Mouse (Mus musculus) G1E (cell line): ENCODE results near the gene Fbn1. TPM values are rescaled to one million over a fixed set of nuclear protein-coding genes. Genes with fewer than 3 reads are reported as not detected.

Experiments used
- ATAC-seq: 2 replicates; pipeline ENCODE4 v1.8.0; 2016; ENCODE audit warnings: mild to moderate bottlenecking; ENCODE audit not compliant: insufficient number of reproducible peaks, poor library complexity, low FRiP score, severe bottlenecking; ENCODE audit errors: extremely low read depth
- DNase-seq: peaks from one replicate; pipeline ENCODE4 v3.0.0; 2012; ENCODE audit warnings: low spot score
- H3K27me3 ChIP-seq: 2 replicates; pipeline ENCODE4 v1.6.1; 2012; ENCODE audit warnings: mild to moderate bottlenecking, low read length, inconsistent platforms; ENCODE audit not compliant: insufficient read depth
- H3K36me3 ChIP-seq: replicated peaks from 2 replicates; pipeline ENCODE3; 2012; ENCODE audit warnings: mild to moderate bottlenecking, inconsistent platforms
- H3K4me1 ChIP-seq: 2 replicates; pipeline ENCODE4 v1.6.1; 2012; ENCODE audit warnings: low read depth, low read length, inconsistent platforms, mixed read lengths; ENCODE audit not compliant: insufficient read depth
- H3K4me3 ChIP-seq: 2 replicates; pipeline ENCODE4 v1.5.1; 2012; ENCODE audit warnings: low read depth, mild to moderate bottlenecking, inconsistent platforms, low read length, moderate library complexity, mixed read lengths
- H3K9me3 ChIP-seq: replicated peaks from 2 replicates; pipeline ENCODE4 v1.6.1; 2012; ENCODE audit warnings: inconsistent platforms
- CTCF ChIP-seq: IDR thresholded peaks from 2 replicates; pipeline ENCODE4 v1.5.1; 2012; ENCODE audit warnings: low read depth, low read length, inconsistent platforms, mixed read lengths
- GATA1 ChIP-seq: IDR thresholded peaks from 2 replicates; pipeline ENCODE4 v1.6.1; 2012; ENCODE audit warnings: borderline replicate concordance, low read length, inconsistent platforms, mixed read lengths
- GATA2 ChIP-seq: IDR thresholded peaks from 2 replicates; pipeline ENCODE4 v1.6.1; 2012; ENCODE audit warnings: low read depth, low read length, inconsistent platforms, borderline replicate concordance
- POLR2AphosphoS5 ChIP-seq: IDR thresholded peaks from 2 replicates; pipeline ENCODE4 v1.6.1; 2012; ENCODE audit warnings: low read depth, low read length, inconsistent platforms; ENCODE audit not compliant: insufficient replicate concordance
- TAL1 ChIP-seq: conservative IDR thresholded peaks from 2 replicates; pipeline ENCODE4 v1.6.1; 2012; ENCODE audit warnings: low read depth, low read length, inconsistent platforms, mixed read lengths
- polyA plus RNA-seq: library from polyadenylated mRNA; stranded (reverse); fragments of >175 nt; gene quantifications from 2 replicates; pipeline ENCODE4 v1.2.3, GENCODE M21; 2012
- total RNA-seq, 2 experiments: library from RNA; stranded (forward) in 1 of 2; stranded (reverse) in 1 of 2; fragments of 200-1000 nt in 1 of 2; fragments of >200 nt in 1 of 2; fragmentation: Nextera tagmentation in 1 of 2; gene quantifications; 2 replicates each; pipeline ENCODE4 v1.2.3; 2014 to 2017

Fbn1 gene
- total and polyA plus RNA-seq, 3 experiments = 0.05 TPM; not detected in 2

DNA sequence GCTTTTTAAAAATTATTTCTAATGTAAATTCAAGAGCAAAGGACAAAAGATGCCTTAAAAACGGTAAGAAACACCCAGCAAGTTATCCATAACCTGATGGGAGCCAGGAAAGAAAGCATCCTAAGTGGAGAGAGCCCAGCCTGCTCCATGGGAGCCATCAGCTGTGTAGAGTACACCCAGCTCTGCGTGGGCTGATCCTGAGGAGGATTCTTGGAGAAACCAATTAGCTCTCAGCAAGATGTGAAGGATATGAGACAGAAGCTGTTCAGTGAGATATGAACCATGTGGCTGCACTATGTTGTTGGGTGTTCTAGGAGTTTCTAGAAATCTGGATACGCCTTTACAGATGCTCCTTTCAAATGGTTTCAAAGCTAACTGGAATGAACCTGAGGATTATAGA lies 202.1 kb downstream of the Fbn1 start:
- DNase-seq (no peak), ATAC-seq (no peak)
- peaks cover 5% of the 10 kb centered on the region for H3K27me3 ChIP-seq
- no peaks in the 10 kb centered on the region for H3K36me3 ChIP-seq
- TF ChIP-seq GATA2 (no peak), GATA1 (no peak)
- H3K9me3 ChIP-seq = no peaks in the 10 kb centered on the region
- H3K4me1 ChIP-seq = no peaks in the 10 kb centered on the region
- no peak overlapping the region for H3K4me3 ChIP-seq

GRCm38 (mm10) chr2:125304746-125305145 lies 203.0 kb downstream of the Fbn1 start:
- no peak for TF ChIP-seq GATA2
- no peak for TF ChIP-seq CTCF
- TF ChIP-seq POLR2AphosphoS5 = no peak
- no peak for TF ChIP-seq GATA1
- TF ChIP-seq TAL1 = no peak
- Histone ChIP-seq H3K36me3 (no peaks in the 10 kb centered on the region), H3K4me1 (no peaks in the 10 kb centered on the region), H3K4me3 (no peak overlapping the region), H3K27me3 (peaks cover 5% of the 10 kb centered on the region), H3K9me3 (no peaks in the 10 kb centered on the region)
- DNase-seq (no peak), ATAC-seq (no peak)

GRCm38 (mm10) chr2:125303764-125304384 lies 203.9 kb downstream of the Fbn1 start:
- Histone ChIP-seq H3K4me3 (no peak overlapping the region), H3K36me3 (no peaks in the 10 kb centered on the region), H3K4me1 (no peaks in the 10 kb centered on the region), H3K9me3 (no peaks in the 10 kb centered on the region), H3K27me3 (peaks cover 5% of the 10 kb centered on the region)
- DNase-seq (no peak), ATAC-seq (no peak)
- no peak for TF ChIP-seq POLR2AphosphoS5
- no peak for TF ChIP-seq TAL1
- no peak for TF ChIP-seq GATA2
- no peak for TF ChIP-seq GATA1
- no peak for TF ChIP-seq CTCF

DNA sequence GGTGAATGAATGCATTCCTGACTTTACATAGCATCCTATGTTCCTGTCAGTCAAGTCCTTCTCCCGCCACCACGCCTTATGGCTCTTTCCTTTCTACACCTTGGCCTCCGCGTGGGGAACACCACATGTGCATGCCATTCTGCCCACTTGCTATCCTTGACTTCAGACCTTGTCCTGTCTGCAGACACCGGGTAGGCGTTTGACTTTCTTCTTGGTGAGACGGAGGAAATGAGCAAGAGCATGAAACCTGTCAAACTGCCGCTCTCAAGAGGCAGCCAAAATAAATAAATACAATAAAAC lies 205.2 kb downstream of the Fbn1 start:
- no peak for TF ChIP-seq GATA1
- H3K36me3 ChIP-seq = no peaks in the 10 kb centered on the region
- H3K9me3 ChIP-seq = no peaks in the 10 kb centered on the region
- DNase-seq (no peak), ATAC-seq (no peak)
- H3K4me1 ChIP-seq = no peaks in the 10 kb centered on the region
- no peak overlapping the region for H3K4me3 ChIP-seq
- H3K27me3 ChIP-seq = peaks cover 5% of the 10 kb centered on the region

DNA sequence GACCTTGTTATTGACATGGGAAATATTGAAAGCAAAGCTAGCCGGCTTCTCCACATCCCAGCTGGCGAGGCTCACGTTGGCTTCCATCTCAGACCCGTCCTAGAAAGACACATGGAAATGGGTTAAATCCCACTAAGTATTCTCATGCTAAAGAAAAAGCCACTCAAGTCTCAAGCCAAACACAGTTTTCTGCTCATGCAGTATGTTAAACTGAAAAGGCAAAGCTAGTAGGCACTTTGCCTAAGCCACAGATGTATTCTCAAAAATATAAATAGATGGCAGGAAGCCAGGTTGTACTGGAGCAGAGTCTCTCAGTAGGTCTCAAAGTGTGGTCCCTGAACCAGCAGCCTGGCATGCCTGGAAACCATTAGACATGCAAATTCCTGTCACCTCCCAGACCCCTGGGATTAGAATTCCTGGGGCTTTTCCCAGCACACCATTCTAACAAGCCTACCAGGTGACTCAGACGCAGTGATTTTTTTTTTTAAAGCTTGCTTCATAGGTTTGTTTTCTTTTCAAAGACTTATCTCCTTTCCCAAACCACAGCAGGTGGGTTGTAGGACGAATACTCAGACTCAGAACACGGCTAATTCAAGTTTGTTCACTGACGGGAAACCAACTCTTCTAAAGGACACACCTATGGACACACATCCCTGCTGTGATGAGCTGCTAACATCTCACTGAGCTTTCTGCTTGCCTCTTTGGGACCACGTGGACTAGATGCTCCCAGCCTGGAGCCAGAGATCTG lies 205.7 kb downstream of the Fbn1 start:
- Histone ChIP-seq H3K4me3 (no peak overlapping the region), H3K4me1 (no peaks in the 10 kb centered on the region), H3K9me3 (no peaks in the 10 kb centered on the region), H3K36me3 (no peaks in the 10 kb centered on the region), H3K27me3 (peaks cover 4% of the 10 kb centered on the region)
- TF ChIP-seq GATA1 (no peak), POLR2AphosphoS5 (no peak), CTCF (no peak), TAL1 (no peak)
- no peak for DNase-seq
- no peak for ATAC-seq

- Histone ChIP-seq H3K4me1 (no peaks in the 10 kb centered on the region), H3K36me3 (no peaks in the 10 kb centered on the region), H3K9me3 (no peaks in the 10 kb centered on the region), H3K4me3 (no peak overlapping the region), H3K27me3 (peaks cover 3% of the 10 kb centered on the region)
- DNase-seq = no peak
- TF ChIP-seq GATA1 (no peak), TAL1 (no peak), GATA2 (no peak), POLR2AphosphoS5 (no peak), CTCF (no peak)
- no peak for ATAC-seq
Observed at GRCm38 (mm10) chr2:125298841-125299240, 209.0 kb downstream of the Fbn1 start.

GRCm38 (mm10) chr2:125295526-125295925 lies 212.3 kb downstream of the Fbn1 start:
- Histone ChIP-seq H3K27me3 (no peaks in the 10 kb centered on the region; the same call in 1 of the 2 replicates), H3K36me3 (no peaks in the 10 kb centered on the region), H3K9me3 (no peaks in the 10 kb centered on the region), H3K4me3 (no peak overlapping the region), H3K4me1 (no peaks in the 10 kb centered on the region)
- TF ChIP-seq GATA1 = no peak
- TF ChIP-seq GATA2 = no peak
- no peak for TF ChIP-seq TAL1
- no peak for TF ChIP-seq CTCF
- TF ChIP-seq POLR2AphosphoS5 = no peak
- DNase-seq (no peak), ATAC-seq (no peak)
